Mouse (Mus musculus) embryo, embryonic 11.5 days (tissue): ENCODE results near the gene Ccdc27.
A peak's percentile ranks its signal among the peaks of the same experiment; 100 is the strongest.

Source experiments
- DNase-seq: peaks from one replicate; pipeline ENCODE4 v3.0.0-alpha.2; 2012; ENCODE audit warnings: low read depth, low spot score

Gene Ccdc27

GRCm38 (mm10) chr4:154025641-154026440, 16.6 kb downstream of the Ccdc27 start, which contains the start of gene Smim1:
Gene Smim1, minus strand, starts transcription at chr4:154026230.
- DNase-seq, result peak; percentile 56

GRCm38 (mm10) chr4:154024729-154025521, 17.6 kb downstream of the Ccdc27 start:
- no peak for DNase-seq

GRCm38 (mm10) chr4:154023754-154024601, 18.5 kb downstream of the Ccdc27 start:
- no peak for DNase-seq

DNA sequence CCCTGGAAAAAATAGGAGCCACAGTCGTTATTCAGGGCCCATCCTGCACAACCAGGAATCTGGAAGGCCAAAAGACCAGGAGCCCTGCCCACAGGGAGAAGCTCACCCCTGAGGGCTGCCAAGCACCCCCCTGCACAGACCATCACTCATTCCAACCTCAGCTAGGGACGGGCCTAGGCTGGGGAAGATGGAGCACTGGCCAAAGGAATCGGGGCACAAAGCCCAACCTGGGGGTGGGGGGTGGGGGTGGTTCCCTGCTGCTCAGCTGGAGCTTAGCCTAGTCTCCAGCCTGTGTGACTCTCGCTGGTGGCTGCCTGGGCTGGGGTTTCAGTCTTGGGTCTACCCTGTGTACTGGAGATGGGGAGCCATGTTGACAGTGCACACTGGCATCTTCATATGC, 19.6 kb downstream of the Ccdc27 start:
- no peak for DNase-seq

DNA sequence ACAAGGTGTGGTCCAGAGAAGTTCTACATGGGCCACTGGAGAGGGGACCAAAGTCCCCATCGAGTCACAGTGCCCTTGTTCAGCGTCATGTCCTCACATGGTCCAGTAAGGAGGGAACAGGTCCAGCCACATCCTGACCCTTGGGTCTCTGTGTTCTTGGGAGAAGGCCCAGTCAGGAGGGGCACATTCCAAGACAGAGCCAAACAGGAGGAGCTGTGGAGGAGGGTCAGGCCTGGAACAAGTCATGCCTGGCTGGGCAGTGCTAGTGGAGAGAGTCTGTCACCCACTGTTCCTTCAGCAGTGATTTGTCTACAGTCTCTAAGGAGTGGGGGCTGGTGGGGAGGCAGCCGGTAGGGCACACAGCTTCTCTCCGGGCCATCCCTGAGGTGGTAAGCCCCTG, 20.1 kb downstream of the Ccdc27 start:
- DNase-seq, result no peak

- DNase-seq, result no peak
Measured at GRCm38 (mm10) chr4:154021432-154021831, 21.0 kb downstream of the Ccdc27 start.

- no peak for DNase-seq
Measured at GRCm38 (mm10) chr4:154019571-154019970, 22.9 kb downstream of the Ccdc27 start.

DNA sequence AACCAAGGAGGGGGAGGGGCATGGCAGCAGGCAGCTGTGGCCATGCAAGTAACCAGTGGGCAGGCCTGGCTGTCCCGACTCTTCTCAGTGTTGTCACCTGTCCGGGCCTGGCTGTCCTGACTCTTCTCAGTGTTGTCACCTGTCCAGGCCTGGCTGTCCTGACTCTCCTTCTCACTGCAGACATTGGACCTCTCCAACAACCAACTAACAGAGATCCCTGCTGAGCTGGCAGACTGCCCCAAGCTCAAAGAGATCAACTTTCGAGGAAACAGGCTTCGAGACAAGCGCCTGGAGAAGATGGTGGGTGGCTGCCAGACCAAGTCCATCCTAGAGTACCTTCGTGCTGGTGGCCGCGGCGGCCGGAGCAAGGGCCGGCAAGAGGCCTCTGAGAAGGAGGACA, 27.0 kb downstream of the Ccdc27 start:
- no peak for DNase-seq

- DNase-seq, result no peak
Measured at GRCm38 (mm10) chr4:154012132-154012882, 30.2 kb downstream of the Ccdc27 start.

- peak; percentile 70 for DNase-seq
Measured at GRCm38 (mm10) chr4:154011646-154012089, 30.8 kb downstream of the Ccdc27 start, which contains the start of gene Lrrc47. Gene Lrrc47, plus strand, starts transcription at chr4:154011731.

GRCm38 (mm10) chr4:154010907-154011645, 31.4 kb downstream of the Ccdc27 start:
- DNase-seq, result no peak

- DNase-seq, result no peak
Measured at GRCm38 (mm10) chr4:154007759-154008158, 34.7 kb downstream of the Ccdc27 start.

- DNase-seq, result no peak
Measured at GRCm38 (mm10) chr4:154006264-154006663, 36.2 kb downstream of the Ccdc27 start.

- no peak for DNase-seq
Measured at GRCm38 (mm10) chr4:154005488-154005887, 37.0 kb downstream of the Ccdc27 start.

DNA sequence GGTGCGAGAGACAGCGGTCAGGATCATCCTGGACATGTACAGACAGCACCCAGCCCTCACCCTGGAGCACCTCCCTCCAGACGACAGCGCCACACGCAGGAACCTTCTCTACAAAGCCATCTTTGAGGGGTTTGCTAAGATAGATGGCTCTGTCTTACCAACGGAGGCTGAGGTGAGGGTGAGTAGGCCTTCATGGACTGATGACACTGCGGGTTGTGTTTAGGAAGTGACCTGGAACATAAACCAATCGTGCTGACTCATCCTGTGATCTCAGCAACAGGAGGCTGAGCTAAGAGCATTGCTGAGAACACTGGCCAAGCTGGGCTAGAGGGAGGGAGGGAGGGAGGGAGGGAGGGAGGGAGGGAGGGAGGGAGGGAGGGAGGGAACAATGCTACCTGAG, 49.0 kb downstream of the Ccdc27 start:
- DNase-seq, result no peak

DNA sequence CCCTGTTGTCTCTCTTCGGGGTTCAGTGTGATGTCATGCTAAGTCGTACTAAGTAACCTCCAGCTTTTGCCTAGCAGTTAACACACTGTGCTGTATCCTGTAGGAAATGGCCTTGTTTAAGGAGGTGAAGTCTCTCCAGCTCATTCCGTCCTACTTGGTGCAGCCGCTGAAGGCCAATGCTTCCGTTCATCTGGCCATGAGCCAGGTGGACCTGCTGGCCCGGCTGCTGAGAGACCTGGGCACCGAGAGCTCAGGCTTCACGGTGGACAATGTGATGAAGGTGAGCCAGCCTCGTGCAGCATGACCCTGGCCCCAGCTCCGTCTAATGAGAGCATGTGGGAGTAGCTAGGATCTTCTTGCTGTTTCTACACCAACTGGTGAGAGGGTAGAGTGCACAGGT, 49.8 kb downstream of the Ccdc27 start:
- DNase-seq, result no peak

GRCm38 (mm10) chr4:153980470-153980869, 62.0 kb downstream of the Ccdc27 start:
- DNase-seq, result no peak

- DNase-seq, result no peak
Measured at GRCm38 (mm10) chr4:153979243-153979642, 63.2 kb downstream of the Ccdc27 start.
